Mouse (Mus musculus) embryonic fibroblast, embryonic 13.5 days (primary cell): Measurements from ENCODE around the gene Syt15.

Experiments
- CTCF ChIP-seq: IDR thresholded peaks from 2 replicates; pipeline ENCODE4 v1.5.1; 2011; ENCODE audit warnings: mild to moderate bottlenecking, control low read depth, low read length, moderate library complexity, borderline replicate concordance; ENCODE audit not compliant: insufficient read depth
- POLR2A ChIP-seq: IDR thresholded peaks from 2 replicates; pipeline ENCODE4 v1.6.1; 2011; ENCODE audit warnings: low read depth, mild to moderate bottlenecking, control low read depth, low read length, moderate library complexity

DNA sequence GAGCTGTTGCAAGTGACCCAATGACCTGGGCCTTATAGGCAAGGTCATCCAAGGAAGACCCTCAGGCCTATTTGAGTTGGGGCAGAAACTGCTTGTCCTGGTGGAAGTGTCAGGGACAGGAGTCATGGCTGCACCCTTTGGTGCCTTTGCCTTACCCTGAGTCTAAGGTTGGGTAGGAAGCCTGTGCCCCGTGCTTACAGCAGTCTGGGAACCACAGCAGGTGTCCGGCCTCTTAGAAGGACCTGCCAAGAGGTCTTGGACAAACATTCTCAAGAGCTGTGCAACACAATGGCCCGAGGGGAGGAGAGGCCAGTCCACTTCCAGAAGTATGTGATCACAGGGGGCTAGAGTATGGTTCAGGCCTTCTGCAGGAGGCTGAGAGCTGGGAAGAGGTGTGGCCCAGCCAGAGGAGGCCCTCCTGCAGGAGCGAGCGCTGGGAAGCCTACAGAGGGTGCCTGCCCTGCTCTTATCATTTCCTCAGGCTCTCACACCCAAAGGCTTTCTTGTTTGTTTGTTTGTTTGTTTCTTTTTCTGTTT, 4.0 kb downstream of the Syt15 start:
- TF ChIP-seq CTCF (no peak), POLR2A (no peak)
